Mouse (Mus musculus) hindbrain, embryonic 13.5 days (tissue): ENCODE measurements around the gene Zdhhc6. TPM values are rescaled to one million over a fixed set of nuclear protein-coding genes. Genes with fewer than 3 reads are reported as not detected.

Experiments used
- ATAC-seq: fragments of 200-750 bp; cut with Nextera tagmentation; 2 replicates; pipeline ENCODE4 v1.8.0; 2017; ENCODE audit warnings: moderate TSS enrichment; ENCODE audit not compliant: low FRiP score
- H3K27ac ChIP-seq: fragments of 300-500 bp; sonication (generic); 2 replicates; pipeline ENCODE4 v1.5.1; 2015; ENCODE audit warnings: inconsistent platforms, mild to moderate bottlenecking, moderate library complexity
- H3K27me3 ChIP-seq: fragments of 300-500 bp; sonication (generic); 2 replicates; pipeline ENCODE4 v1.6.1; 2015; ENCODE audit warnings: mild to moderate bottlenecking, inconsistent platforms
- H3K36me3 ChIP-seq: fragments of 300-500 bp; sonication (generic); 2 replicates; pipeline ENCODE4 v1.6.1; 2015; ENCODE audit warnings: mild to moderate bottlenecking, inconsistent platforms
- H3K4me1 ChIP-seq: fragments of 300-500 bp; sonication (generic); replicated peaks from 2 replicates; pipeline ENCODE4 v1.6.1; 2015; ENCODE audit warnings: inconsistent platforms
- H3K4me2 ChIP-seq: fragments of 300-500 bp; sonication (generic); 2 replicates; pipeline ENCODE4 v1.6.1; 2015; ENCODE audit warnings: inconsistent platforms, mild to moderate bottlenecking, moderate library complexity
- H3K4me3 ChIP-seq: fragments of 300-500 bp; sonication (generic); 2 replicates; pipeline ENCODE4 v1.5.1; 2015; ENCODE audit warnings: mild to moderate bottlenecking, inconsistent platforms
- H3K9ac ChIP-seq: fragments of 300-500 bp; sonication (generic); 2 replicates; pipeline ENCODE4 v1.6.1; 2015; ENCODE audit warnings: mild to moderate bottlenecking, inconsistent platforms
- H3K9me3 ChIP-seq: fragments of 300-500 bp; sonication (generic); 2 replicates; pipeline ENCODE4 v1.6.1; 2016; ENCODE audit warnings: inconsistent platforms
- WGBS: fragments of 180-500 bp; shearing (Covaris S2); methylation state at CpG from one replicate; pipeline ENCODE4 v1.1.7; 2015; 5-methylcytosine and 5-hydroxymethylcytosine counted together
- polyA plus RNA-seq: library from polyadenylated mRNA; unstranded; fragments of >200 nt; fragmentation: Nextera tagmentation; extraction: Ambion mirVana; gene quantifications from 2 replicates; pipeline ENCODE4 v1.2.1, GENCODE M21; 2015

The Zdhhc6 gene
- polyA plus RNA-seq, 1 experiment from 2014 or later: 72.0 TPM

DNA sequence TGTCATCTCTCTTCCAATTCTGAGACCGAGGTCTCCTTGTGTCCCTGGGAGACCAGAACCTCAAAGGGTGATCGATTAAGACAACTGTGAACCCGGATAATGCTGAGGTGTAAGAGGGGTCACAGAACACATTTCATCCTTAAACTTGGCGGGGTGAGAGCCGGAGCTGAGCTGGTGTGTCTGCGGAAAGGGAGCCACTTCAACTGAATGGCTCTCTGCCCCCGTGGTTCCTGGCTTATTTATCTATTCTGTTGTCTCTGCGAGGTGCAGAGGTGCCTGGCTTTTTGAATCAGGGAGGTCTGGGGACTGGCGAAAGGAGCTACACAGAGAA, 62.6 kb downstream of the Zdhhc6 start:
- H3K4me2 ChIP-seq: peak overlapping the region; percentile 72
- ATAC-seq: peak; percentile 22; the same call in 1 of the 2 replicates
- no peaks in the 10 kb centered on the region for H3K27me3 ChIP-seq
- peak overlapping the region; percentile 53 for H3K4me3 ChIP-seq
- H3K27ac ChIP-seq: peak overlapping the region; percentile 30; the same call in 1 of the 2 replicates
- H3K4me1 ChIP-seq: peaks cover 20% of the 10 kb centered on the region
- no peaks in the 10 kb centered on the region for H3K36me3 ChIP-seq
- under 1% methylated on average over 9 of the region's 9 CpGs for WGBS
- H3K9ac ChIP-seq: peak overlapping the region; percentile 76
- H3K9me3 ChIP-seq: no peaks in the 10 kb centered on the region

DNA sequence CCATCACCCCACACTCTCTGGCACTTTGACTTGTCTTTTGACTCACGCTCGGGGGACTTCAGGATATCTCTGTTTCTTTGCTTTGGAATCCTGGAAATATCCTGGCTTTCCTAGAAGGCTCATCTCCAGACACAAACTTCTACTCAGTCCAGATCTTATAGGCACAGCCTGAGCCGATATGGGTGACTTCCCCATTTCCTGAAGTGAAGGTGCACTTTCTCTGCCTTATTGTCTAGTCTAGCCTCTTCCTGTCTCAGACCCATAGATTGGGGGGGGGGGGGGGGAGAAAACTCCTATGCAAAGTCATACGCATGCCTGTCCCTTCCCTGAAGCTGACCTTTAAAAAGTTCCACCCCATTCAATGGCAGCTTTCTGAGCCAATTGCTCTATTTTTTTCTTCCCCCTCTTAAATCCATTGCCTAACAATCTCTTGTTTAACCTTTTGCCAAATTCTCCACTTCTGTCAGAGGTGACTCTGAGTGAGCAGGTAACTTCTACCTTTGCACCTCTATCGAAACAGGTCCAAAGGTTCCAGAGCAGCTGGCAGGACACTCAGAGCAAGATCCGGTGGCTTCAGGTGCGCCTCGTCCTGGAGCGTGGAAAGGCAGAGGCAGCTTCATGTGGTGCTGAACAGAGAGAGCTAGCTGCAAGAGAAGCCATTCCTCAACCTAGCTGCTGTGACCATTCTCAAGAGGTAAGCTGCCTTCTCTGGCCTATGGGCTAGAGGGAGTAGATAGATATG, 64.3 kb downstream of the Zdhhc6 start, which contains the start of gene Acsl5:
Gene Acsl5 (plus strand): TSS at position 556 of the 742 bp plus-strand sequence.
- H3K4me3 ChIP-seq: no peak within 1 kb of the TSS
- H3K9ac ChIP-seq: no peak within 1 kb of the TSS
- no peak within 1 kb of the TSS for H3K4me2 ChIP-seq
- H3K27ac ChIP-seq: no peak within 1 kb of the TSS
- no peaks in the 10 kb centered on the region for H3K9me3 ChIP-seq
- H3K27me3 ChIP-seq: no peaks in the 10 kb centered on the region
- H3K36me3 ChIP-seq: no peaks in the 10 kb centered on the region
- ATAC-seq: no peak
- peaks cover 20% of the 10 kb centered on the region for H3K4me1 ChIP-seq
- 97% methylated on average over 9 of the region's 9 CpGs for WGBS

DNA sequence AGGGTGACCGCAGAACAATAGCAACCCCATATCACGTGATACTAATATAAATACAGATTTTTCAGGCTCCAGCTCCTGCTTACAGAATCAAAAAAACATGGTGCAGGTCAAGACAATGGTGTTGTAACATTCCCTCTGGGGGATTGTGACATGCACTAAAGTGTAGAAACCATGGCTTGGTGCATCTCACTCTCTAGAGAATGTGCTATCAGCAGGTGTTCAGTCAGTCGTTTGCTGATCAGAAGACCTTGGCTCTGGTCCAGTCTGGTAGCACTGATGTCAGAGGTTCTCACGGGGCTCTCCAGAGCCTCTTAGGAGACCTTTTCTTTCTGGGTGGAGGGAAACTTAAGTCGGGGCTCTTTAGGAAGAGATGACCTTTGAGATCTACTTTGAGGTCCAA, 65.4 kb downstream of the Zdhhc6 start:
- WGBS: 92% methylated on average over 5 of the region's 5 CpGs
- no peaks in the 10 kb centered on the region for H3K9me3 ChIP-seq
- H3K4me3 ChIP-seq: no peak overlapping the region
- no peak overlapping the region for H3K4me2 ChIP-seq
- H3K27ac ChIP-seq: no peak overlapping the region
- no peak for ATAC-seq
- H3K9ac ChIP-seq: no peak overlapping the region
- no peaks in the 10 kb centered on the region for H3K36me3 ChIP-seq
- no peaks in the 10 kb centered on the region for H3K27me3 ChIP-seq
- peaks cover 20% of the 10 kb centered on the region for H3K4me1 ChIP-seq

DNA sequence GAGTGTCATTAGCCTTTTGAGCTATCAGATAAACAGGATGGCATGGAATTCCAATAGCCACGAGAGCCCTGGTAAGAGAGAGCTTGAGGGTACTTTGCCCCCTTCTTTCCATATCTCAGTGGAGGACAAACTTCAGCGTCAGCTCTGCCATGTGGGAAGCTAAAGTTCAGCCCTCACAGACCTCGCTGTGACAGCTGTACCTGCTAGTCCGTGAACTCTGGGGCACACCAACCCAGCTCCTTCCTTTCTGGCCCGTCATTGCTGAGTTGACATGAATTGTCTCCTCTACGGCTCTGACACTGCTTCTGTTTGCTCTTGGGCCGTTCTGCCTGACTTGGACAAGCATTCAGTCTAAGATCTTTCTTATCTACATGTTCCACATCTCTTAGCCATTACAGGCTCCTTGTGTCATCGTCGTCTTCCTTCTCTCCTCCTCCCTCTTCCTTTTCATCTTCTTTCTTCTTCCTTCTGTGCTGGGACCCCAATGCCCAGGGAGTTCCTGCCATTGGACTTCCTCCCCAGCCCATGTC, 67.8 kb downstream of the Zdhhc6 start:
- H3K4me1 ChIP-seq: peaks cover 1% of the 10 kb centered on the region; the same call in 1 of the 2 replicates
- H3K36me3 ChIP-seq: no peaks in the 10 kb centered on the region
- H3K27ac ChIP-seq: no peak overlapping the region
- WGBS: 77% methylated on average over 9 of the region's 9 CpGs
- no peak overlapping the region for H3K9ac ChIP-seq
- no peaks in the 10 kb centered on the region for H3K27me3 ChIP-seq
- no peaks in the 10 kb centered on the region for H3K9me3 ChIP-seq
- no peak overlapping the region for H3K4me2 ChIP-seq
- no peak for ATAC-seq
- no peak overlapping the region for H3K4me3 ChIP-seq

DNA sequence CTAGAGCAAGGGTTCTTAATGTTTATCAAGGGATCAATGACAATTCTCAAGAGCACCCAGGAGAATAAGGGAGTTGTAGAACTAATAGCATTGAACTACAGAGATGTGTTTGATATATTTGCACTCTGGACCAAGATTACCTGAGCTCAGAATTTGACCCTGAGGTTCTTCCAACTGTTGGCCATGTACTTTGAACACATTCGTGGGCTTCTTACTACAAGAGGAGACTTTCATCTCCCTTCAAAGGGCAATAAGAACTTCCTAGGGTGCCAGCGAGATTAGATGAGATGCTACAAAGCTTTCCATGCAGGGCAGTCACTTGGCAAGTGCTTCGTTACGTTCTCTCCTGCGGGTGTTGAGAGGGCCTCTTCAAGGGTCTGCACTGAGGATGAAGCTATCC, 68.3 kb downstream of the Zdhhc6 start:
- Histone ChIP-seq H3K4me2 (no peak overlapping the region), H3K27me3 (no peaks in the 10 kb centered on the region), H3K4me3 (no peak overlapping the region), H3K36me3 (no peaks in the 10 kb centered on the region), H3K9me3 (no peaks in the 10 kb centered on the region), H3K27ac (no peak overlapping the region), H3K9ac (no peak overlapping the region), H3K4me1 (no peaks in the 10 kb centered on the region)
- no peak for ATAC-seq
- WGBS: 88% methylated on average over 5 of the region's 5 CpGs

DNA sequence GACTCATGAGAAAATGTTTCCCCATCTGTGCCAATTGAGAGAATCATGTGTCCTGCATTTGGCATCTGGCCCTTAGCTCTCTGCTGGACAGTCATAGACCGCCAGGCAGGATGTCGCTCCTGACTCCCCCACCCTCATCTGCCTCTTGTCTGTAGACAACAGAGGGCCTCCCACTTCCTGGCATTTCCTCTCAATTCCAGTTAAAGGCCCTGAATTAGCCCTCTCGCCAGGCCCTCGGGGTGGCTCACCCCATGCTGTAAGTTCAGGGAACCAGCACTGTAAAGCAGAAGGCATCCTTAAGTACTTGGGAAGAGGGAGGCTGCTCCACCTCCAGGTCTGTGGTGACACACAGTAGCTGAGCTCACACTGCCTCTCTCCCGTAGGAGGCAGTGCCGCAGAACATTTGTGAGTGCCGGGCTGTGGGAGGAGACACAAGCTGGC, 71.0 kb downstream of the Zdhhc6 start:
- no peaks in the 10 kb centered on the region for H3K4me1 ChIP-seq
- no peak overlapping the region for H3K4me3 ChIP-seq
- WGBS: 30% methylated on average over 7 of the region's 7 CpGs
- H3K27me3 ChIP-seq: no peaks in the 10 kb centered on the region
- no peaks in the 10 kb centered on the region for H3K9me3 ChIP-seq
- H3K9ac ChIP-seq: no peak overlapping the region
- no peak overlapping the region for H3K4me2 ChIP-seq
- H3K27ac ChIP-seq: no peak overlapping the region
- H3K36me3 ChIP-seq: no peaks in the 10 kb centered on the region
- ATAC-seq: 0 out of 2 replicates have a peak, but pooled peaks have one; percentile 32

DNA sequence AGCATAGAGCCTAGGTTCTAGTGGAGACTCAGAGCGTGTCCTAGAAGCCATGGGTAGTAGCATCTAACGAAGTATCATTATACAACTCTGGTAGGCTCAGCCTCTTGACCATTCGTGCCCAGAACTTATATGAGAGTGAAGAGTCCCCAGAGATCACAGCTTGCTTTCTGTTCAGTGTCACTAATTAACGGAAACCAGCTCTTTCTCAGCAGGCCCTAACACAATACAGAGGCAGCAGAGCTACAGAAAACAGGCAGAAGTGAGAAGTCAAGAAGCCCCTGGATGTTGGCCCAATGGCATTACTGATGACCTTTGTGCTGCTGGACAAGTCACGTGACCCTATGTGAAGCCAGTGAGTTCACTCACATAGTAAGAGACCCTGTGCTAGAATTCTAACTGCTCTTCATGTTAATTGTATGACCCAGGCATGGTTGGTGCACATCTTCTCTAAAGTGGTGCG, 74.6 kb downstream of the Zdhhc6 start, which contains the start of gene Gucy2g:
Gene Gucy2g (minus strand): TSS at position 51 of the 460 bp plus-strand sequence.
- WGBS: 78% methylated on average over 6 of the region's 6 CpGs
- no peaks in the 10 kb centered on the region for H3K27me3 ChIP-seq

DNA sequence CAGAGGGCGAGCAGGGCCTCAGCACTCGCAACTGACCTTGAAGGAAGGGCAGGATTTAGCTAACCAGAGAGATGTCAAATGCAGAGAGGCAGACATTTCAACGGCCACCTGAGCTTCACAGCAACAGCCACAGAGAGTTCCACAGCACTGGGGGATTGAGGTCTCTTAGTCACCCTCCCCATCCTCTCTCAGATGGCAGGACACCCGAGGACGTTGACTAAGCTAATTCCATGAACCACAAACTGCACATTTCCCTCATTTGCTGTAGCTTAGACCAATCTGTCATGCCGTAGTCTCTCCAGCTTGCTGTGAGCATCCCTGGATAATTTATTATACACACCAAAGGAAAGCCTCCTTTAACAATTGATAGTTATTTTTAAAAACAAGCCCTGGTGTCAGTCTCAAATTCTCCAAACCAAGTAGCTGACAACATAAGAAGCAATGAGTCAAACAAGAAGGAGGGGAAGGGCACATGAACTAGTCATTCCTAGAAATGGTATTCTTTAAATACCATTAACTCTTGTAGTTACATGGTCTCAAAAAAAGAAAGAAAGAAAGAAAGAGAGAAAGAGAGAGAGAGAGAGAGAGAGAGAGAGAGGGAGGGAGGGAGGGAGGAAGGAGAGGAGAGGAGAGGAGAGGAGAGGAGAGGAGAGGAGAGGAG, 75.9 kb downstream of the Zdhhc6 start:
- Histone ChIP-seq H3K9ac (no peak overlapping the region), H3K4me3 (no peak overlapping the region), H3K27ac (no peak overlapping the region), H3K36me3 (no peaks in the 10 kb centered on the region), H3K4me2 (no peak overlapping the region), H3K9me3 (no peaks in the 10 kb centered on the region), H3K4me1 (no peaks in the 10 kb centered on the region), H3K27me3 (no peaks in the 10 kb centered on the region)
- 85% methylated on average over 6 of the region's 6 CpGs for WGBS
- ATAC-seq: no peak

More for the DNA sequence above, 74.6 kb downstream of the Zdhhc6 start, which contains the start of gene Gucy2g:
- Histone ChIP-seq H3K9me3 (no peaks in the 10 kb centered on the region), H3K27ac (no peak within 1 kb of the TSS), H3K4me2 (no peak within 1 kb of the TSS), H3K9ac (no peak within 1 kb of the TSS), H3K36me3 (no peaks in the 10 kb centered on the region), H3K4me3 (no peak within 1 kb of the TSS), H3K4me1 (no peaks in the 10 kb centered on the region)
- no peak for ATAC-seq

DNA sequence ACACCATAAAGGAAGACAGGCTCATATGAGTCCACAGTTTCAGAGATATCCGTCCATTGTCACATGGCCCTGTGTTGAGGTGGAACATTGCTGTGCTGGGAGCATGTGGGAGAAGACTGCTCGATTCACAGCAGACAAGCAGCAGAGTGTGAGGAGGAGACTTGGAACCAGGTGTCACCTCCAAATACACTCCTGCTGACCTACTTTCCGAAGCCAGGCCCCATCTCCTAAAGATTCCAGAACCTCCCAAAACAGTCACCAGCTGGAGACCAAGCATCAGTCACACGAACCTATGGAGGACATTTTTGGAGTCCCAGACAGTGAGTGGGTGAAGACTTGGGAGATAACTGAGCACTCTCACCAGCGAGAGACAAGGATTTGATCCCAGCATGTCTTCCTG, 79.3 kb downstream of the Zdhhc6 start:
- H3K4me3 ChIP-seq: no peak overlapping the region
- no peaks in the 10 kb centered on the region for H3K27me3 ChIP-seq
- no peaks in the 10 kb centered on the region for H3K36me3 ChIP-seq
- ATAC-seq: no peak
- no peak overlapping the region for H3K27ac ChIP-seq
- WGBS: 88% methylated on average over 5 of the region's 5 CpGs
- H3K4me1 ChIP-seq: no peaks in the 10 kb centered on the region
- no peak overlapping the region for H3K9ac ChIP-seq
- no peak overlapping the region for H3K4me2 ChIP-seq
- no peaks in the 10 kb centered on the region for H3K9me3 ChIP-seq

DNA sequence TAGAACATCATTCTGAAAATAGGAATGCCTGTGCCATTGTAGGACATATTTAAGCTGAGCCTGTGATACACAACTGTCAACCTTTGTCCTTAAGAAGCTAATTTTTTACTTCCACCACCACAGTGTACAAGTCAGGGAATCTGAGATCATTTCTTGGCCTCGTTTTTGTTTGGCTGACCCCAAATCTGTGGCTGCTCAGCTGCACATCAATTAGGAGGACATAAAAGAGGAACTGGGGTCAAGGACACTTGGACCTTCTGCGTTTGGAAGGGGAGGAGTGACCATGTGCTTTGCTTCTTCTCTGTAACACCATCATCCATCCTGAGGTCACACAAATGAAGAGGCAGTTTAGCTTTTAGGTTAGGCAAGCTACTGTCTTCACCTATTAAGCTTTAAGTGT, 79.8 kb downstream of the Zdhhc6 start:
- Histone ChIP-seq H3K4me3 (no peak overlapping the region), H3K9me3 (no peaks in the 10 kb centered on the region), H3K27me3 (no peaks in the 10 kb centered on the region), H3K36me3 (no peaks in the 10 kb centered on the region), H3K4me2 (no peak overlapping the region), H3K9ac (no peak overlapping the region), H3K4me1 (peaks cover 2% of the 10 kb centered on the region; the same call in 1 of the 2 replicates), H3K27ac (no peak overlapping the region)
- ATAC-seq: no peak
- 55% methylated on average over 2 of the region's 2 CpGs for WGBS

DNA sequence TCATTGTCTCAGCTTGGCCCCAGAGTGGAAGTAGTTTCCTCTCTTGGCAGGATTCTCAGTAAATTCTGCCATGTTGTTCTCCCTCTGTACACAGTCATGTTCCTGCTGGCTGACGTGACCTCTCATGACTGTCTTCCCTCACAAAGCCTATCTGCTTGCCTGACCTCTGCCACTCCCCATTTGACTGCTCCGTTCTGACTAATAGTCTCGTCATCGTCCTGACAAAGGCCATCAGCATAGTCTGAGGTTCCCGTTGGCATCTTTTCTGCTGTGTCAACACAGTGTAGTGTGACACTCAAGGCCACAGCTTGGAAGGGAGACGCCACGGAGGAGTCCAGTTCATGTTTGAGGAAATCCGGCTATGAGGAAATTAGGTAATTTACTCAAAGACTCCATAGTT, 83.7 kb downstream of the Zdhhc6 start:
- no peak overlapping the region for H3K4me2 ChIP-seq
- no peak for ATAC-seq
- no peaks in the 10 kb centered on the region for H3K27me3 ChIP-seq
- H3K4me1 ChIP-seq: peaks cover 9% of the 10 kb centered on the region
- no peak overlapping the region for H3K9ac ChIP-seq
- H3K9me3 ChIP-seq: no peaks in the 10 kb centered on the region
- H3K27ac ChIP-seq: no peak overlapping the region
- 55% methylated on average over 8 of the region's 8 CpGs for WGBS
- H3K4me3 ChIP-seq: no peak overlapping the region
- no peaks in the 10 kb centered on the region for H3K36me3 ChIP-seq

DNA sequence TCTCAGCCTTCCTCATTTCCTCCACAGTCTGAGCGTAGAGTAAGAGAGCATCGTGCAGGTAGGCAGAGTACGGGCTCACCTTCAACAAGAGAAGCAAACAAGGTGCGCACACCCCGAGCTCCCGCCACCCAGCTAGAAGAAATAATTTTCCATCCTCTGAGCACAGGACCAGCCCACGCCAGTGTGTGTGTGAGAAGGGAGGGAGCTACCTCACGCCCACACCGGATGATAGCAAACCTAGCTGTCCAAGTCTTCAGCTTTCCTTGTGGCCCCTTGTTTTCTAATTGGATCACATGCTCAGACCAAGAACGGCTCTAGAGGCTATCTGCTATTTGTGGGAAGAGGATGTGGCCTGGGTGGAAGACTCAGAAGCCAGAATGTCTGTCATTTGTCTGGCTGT, 84.8 kb downstream of the Zdhhc6 start:
- Histone ChIP-seq H3K36me3 (no peaks in the 10 kb centered on the region), H3K27me3 (no peaks in the 10 kb centered on the region), H3K27ac (no peak overlapping the region), H3K9me3 (no peaks in the 10 kb centered on the region), H3K4me2 (no peak overlapping the region), H3K4me3 (no peak overlapping the region), H3K9ac (no peak overlapping the region), H3K4me1 (peaks cover 9% of the 10 kb centered on the region)
- 81% methylated on average over 10 of the region's 10 CpGs for WGBS
- no peak for ATAC-seq
